Mouse (Mus musculus): ENCODE measurements at regions not wholly inside any gene's neighbourhood (a gene's known extent, or its start where the extent isn't known, plus 50 kb on each side); places are given as distances from the start of the nearest gene placed in this dataset.

GRCm38 (mm10) chr4:102657244-102657643 is 83.9 kb upstream of the Sgip1 start:
- in situ Hi-C loops (cut with MseI, MboI) = loop anchor here (5.0 to 10.0 kb wide), 2 partner anchors 165 to 432 kb away; no protein-coding TSS in a partner anchor

GRCm38 (mm10) chr4:102658578-102658977 is 82.5 kb upstream of the Sgip1 start:
- in situ Hi-C loops (cut with MseI, MboI) = loop anchor here (5.0 to 10.0 kb wide), 2 partner anchors 166 to 434 kb away; no protein-coding TSS in a partner anchor

GRCm38 (mm10) chr4:102663617-102664016 is 77.5 kb upstream of the Sgip1 start:
- in situ Hi-C loops (cut with MseI, MboI) = loop anchor here in 1 of 2 experiments (5.0 kb wide), 1 partner anchor 171 kb away; no protein-coding TSS in a partner anchor

GRCm38 (mm10) chr4:102682190-102682589 is 58.9 kb upstream of the Sgip1 start:
- in situ Hi-C loops (cut with MseI, MboI) = no loop called here

- in situ Hi-C loops (cut with MseI, MboI) = no loop called here
These were observed 56.1 kb upstream of the Sgip1 start for GRCm38 (mm10) chr4:102685045-102685444.

- in situ Hi-C loops (cut with MseI, MboI) = no loop called here
These were observed 52.7 kb upstream of the Sgip1 start for GRCm38 (mm10) chr4:102688378-102688777.

Data from mouse trophoblast stem cell (cell line).